Mouse (Mus musculus): ENCODE measurements around the gene Sept14.

Sept14 gene

GRCm38 (mm10) chr5:129669453-129670035 is 38.8 kb downstream of the Sept14 start:
- DNase-seq: no peak

GRCm38 (mm10) chr5:129667851-129668250 is 40.5 kb downstream of the Sept14 start:
- DNase-seq: no peak

DNA sequence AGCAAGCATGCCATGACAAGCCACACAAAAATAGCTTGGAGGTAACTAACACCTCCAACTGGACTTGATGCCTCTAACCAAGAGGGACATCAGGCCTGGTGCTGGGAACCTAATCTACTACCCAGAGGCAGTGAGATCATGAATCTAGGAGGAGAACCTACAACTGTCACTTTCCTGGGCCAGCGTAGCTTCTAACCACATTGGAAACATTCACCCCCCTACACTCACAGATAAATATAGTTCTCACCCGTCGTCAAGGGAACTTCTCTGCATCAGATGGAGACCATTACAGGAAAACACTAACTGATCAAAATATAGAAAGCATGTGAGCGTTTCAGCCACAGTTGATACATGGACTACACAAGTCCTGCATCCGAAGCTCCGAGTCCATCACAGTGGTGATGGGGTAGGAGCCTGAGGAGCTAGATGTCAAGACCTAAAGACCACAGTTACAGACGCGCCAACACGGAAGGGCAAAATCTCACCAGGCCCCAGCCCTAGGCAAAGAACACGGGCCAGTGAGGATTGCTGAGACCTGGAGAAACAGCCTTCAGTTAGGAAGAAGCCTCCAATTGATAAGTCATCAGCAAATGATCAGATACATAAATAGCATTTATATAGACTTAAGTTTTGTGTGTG is 41.9 kb downstream of the Sept14 start:
- peak in 1 of 2 experiments; percentile 4 for DNase-seq

DNA sequence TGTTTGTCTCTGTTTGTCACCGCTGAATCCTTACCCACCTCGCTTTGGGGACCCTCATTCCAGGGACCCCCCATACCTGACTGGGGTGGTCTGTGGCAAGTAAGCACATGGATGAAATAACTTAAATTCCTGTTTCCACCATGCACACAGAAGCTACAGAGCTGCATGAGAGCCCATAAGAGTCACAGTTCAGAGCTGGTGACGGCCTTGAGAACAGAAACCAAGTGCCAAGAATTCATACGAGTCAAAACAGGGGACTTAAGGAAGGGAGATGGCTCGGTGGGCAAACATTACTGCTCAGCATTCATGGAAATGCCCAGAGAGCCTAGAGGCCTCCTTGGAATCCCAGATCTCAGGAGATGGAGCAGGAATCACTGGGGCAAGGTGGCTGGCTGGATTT is 44.2 kb downstream of the Sept14 start:
- no peak for DNase-seq

DNA sequence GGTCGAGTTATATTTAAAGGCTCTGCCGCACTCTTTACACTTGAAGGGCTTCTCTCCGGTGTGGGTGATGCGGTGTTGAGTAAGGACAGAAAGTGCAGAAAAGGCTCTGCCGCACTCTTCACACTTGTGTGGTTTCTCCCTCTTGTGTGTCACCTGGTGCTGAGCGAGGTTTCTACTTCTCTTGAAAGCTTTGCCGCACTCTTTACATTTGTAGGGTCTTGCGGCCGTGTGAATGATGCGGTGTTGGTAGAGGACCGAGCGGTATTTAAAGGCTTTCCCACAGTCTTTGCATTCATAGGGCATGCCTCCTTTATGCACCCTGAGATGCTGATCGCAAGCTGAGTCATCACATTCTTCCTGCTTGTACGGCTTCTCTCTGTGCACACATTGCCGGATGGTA is 50.4 kb downstream of the Sept14 start:
- no peak for DNase-seq

DNA sequence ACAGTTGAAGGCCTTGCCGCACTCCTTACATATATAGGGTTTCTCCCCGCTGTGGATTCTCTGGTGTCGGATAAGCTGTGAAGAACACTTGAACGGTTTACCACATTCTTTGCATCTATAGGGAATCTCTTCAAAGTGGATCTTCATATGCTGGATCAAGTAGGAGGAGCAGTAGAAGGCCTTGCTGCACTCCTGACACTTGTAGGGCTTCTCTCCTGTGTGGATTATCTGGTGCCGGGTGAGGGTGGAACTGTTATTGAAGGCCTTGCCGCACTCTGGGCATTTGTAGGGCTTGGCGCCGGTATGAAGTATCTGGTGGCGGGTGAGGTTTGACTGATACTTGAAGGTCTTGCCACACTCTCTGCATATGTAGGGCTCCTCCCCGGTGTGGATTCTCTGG is 51.3 kb downstream of the Sept14 start:
- no peak for DNase-seq

DNA sequence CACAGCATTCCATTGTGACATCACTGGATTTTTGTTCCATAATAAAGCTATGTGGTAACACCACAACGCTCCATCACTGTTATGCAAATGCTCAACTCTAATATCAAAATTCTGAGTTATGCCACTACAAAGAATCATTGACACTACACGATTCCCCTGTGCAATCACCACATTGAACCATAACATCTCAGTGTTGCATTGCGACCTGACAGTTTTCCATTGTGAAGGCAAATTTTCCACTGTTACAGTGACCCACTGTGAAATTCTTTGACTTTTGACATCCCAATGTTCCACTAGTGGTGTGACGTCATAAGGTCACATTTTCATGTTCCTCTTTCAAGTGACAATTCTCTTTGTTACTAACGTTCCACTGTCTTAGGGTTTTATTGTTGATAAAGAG is 57.5 kb downstream of the Sept14 start:
- no peak for DNase-seq

Measured in B cell, adult 2 months (primary cell).